Mouse (Mus musculus) kidney, postnatal 0 days (tissue): ENCODE measurements around the gene Med25. TPM values are rescaled to one million over a fixed set of nuclear protein-coding genes. Genes with fewer than 3 reads are reported as not detected.

Source experiments
- ATAC-seq: fragments of 200-750 bp; cut with Nextera tagmentation; replicated peaks from 2 replicates; pipeline ENCODE4 v1.8.0; 2017; ENCODE audit warnings: low read depth, moderate number of reproducible peaks, moderate TSS enrichment, moderate library complexity; ENCODE audit not compliant: low FRiP score
- DNase-seq: peaks from one replicate; pipeline ENCODE4 v3.0.0-alpha.2; 2016; ENCODE audit warnings: low spot score
- H3K27ac ChIP-seq: fragments of 300-500 bp; sonication (generic); 2 replicates; pipeline ENCODE4 v1.5.1; 2014; ENCODE audit warnings: mild to moderate bottlenecking
- H3K27me3 ChIP-seq: fragments of 300-500 bp; sonication (generic); 2 replicates; pipeline ENCODE4 v1.6.1; 2014; ENCODE audit warnings: low read length, mixed read lengths; ENCODE audit not compliant: insufficient read depth
- H3K36me3 ChIP-seq: fragments of 300-500 bp; sonication (generic); 2 replicates; pipeline ENCODE4 v1.6.1; 2014; ENCODE audit warnings: low read length, mixed read lengths; ENCODE audit not compliant: insufficient read depth
- H3K4me1 ChIP-seq: fragments of 300-500 bp; sonication (generic); replicated peaks from 2 replicates; pipeline ENCODE4 v1.6.1; 2014; ENCODE audit warnings: antibody characterized with exemption, low read length, mixed read lengths; ENCODE audit not compliant: insufficient read depth
- H3K4me2 ChIP-seq: fragments of 300-500 bp; sonication (generic); 2 replicates; pipeline ENCODE4 v1.6.1; 2014; ENCODE audit warnings: mild to moderate bottlenecking, low read length, moderate library complexity, mixed read lengths
- H3K4me3 ChIP-seq: fragments of 300-500 bp; sonication (generic); replicated peaks from 2 replicates; pipeline ENCODE4 v1.5.1; 2014; ENCODE audit warnings: low read depth, low read length
- H3K9ac ChIP-seq: fragments of 300-500 bp; sonication (generic); 2 replicates; pipeline ENCODE4 v1.6.1; 2014; ENCODE audit warnings: low read depth, low read length
- H3K9me3 ChIP-seq: fragments of 300-500 bp; sonication (generic); replicated peaks from 2 replicates; pipeline ENCODE4 v1.6.1; 2016; ENCODE audit warnings: low read length, inconsistent platforms, mixed read lengths
- CTCF ChIP-seq: IDR thresholded peaks from 2 replicates; pipeline ENCODE4 v1.5.1; 2016; ENCODE audit warnings: antibody characterized with exemption, low read depth, mild to moderate bottlenecking, moderate library complexity
- WGBS: fragments of 180-500 bp; shearing (Covaris S2); extraction: QIAGEN DNeasy Blood & Tissue Kit; methylation state at CpG from one replicate; pipeline ENCODE4 v1.1.7; 2014; 5-methylcytosine and 5-hydroxymethylcytosine counted together
- polyA plus RNA-seq: library from polyadenylated mRNA; unstranded; fragments of >200 nt; fragmentation: Nextera tagmentation; extraction: Ambion mirVana; gene quantifications from 2 replicates; pipeline ENCODE4 v1.2.1, GENCODE M21; 2015

Med25 gene
- polyA plus RNA-seq, 1 experiment from 2014 or later = 91.4 TPM

DNA sequence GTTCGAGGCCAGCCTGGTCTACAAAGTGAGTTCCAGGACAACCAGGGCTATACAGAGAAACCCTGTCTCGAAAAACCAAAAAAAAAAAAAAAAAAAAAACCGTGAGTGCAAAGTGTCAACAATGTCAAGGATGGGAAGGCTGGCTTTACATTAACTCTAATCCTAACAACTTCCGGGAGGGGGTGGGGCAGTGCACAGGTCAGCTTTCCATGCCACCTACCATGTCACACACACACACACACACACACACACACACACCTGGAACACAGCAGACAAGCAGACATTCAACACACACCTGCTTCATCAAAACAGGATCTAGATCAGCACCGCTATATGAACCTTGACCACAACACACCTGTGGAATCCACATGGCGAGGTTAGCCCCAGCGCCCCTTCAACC, 2.3 kb downstream of the Med25 start:
- H3K27ac ChIP-seq = 0 out of 2 replicates have a peak overlapping the region, but pooled peaks have one; percentile 25
- no peak overlapping the region for H3K9ac ChIP-seq
- DNase-seq = no peak
- peaks cover 14% of the 10 kb centered on the region for H3K4me1 ChIP-seq
- no peak for ATAC-seq
- H3K4me2 ChIP-seq = peak overlapping the region; percentile 84; the same call in 1 of the 2 replicates
- TF ChIP-seq CTCF = no peak
- H3K4me3 ChIP-seq = no peak overlapping the region
- H3K36me3 ChIP-seq = peaks cover 16% of the 10 kb centered on the region
- 81% methylated on average over 6 of the region's 7 CpGs for WGBS
- no peaks in the 10 kb centered on the region for H3K27me3 ChIP-seq
- no peaks in the 10 kb centered on the region for H3K9me3 ChIP-seq

DNA sequence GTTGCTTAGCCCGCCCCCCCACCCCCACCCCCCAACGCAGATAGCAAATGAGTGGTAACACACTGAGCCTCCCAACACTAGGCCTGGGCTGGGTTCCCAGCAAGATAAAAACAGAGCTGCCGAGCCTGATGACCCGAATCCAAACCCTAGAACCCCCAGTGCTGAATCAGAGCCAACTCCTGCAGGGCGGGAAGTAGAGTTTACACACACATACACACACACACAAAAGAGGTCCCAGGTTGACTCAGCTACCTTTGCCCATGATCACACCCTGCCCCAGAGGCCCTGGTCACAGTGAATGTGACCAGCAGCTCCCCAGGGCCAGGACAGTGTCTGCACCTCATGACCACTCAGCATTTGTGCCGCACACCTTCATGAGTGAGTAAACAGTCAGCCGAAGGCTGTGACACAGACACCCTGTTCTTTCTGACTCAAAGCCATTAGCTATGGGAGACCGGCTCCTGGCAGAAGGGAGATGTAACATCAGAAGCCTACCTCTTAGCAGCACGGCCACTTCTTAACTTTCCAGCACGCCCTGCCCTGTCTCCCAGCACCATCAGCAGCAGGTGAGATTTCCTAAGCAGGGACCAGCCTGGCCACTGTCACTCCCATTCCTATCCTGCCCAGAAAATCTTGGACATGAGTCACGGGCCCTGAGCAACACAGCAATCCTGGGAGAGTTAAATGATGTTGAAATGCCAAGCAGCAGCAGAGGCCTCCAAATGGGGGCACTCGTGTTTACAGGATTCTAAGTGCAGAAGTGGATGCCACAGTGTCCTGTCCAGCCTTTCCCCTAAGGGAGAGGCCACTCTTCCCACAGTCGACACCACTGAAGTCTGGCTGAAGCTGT, 4.0 kb downstream of the Med25 start:
- Histone ChIP-seq H3K9me3 (no peaks in the 10 kb centered on the region), H3K27me3 (no peaks in the 10 kb centered on the region), H3K4me1 (peaks cover 14% of the 10 kb centered on the region), H3K4me2 (no peak overlapping the region), H3K27ac (peak overlapping the region; percentile 13; the same call in 1 of the 2 replicates), H3K9ac (no peak overlapping the region), H3K4me3 (no peak overlapping the region), H3K36me3 (peaks cover 31% of the 10 kb centered on the region)
- ATAC-seq = no peak
- DNase-seq = no peak
- no peak for TF ChIP-seq CTCF
- 79% methylated on average over 13 of the region's 13 CpGs for WGBS

GRCm38 (mm10) chr7:44886964-44887363, 5.5 kb downstream of the Med25 start:
- H3K36me3 ChIP-seq = peaks cover 42% of the 10 kb centered on the region
- no peak for DNase-seq
- 82% methylated on average over 7 of the region's 7 CpGs for WGBS
- no peak overlapping the region for H3K27ac ChIP-seq
- peaks cover 14% of the 10 kb centered on the region for H3K4me1 ChIP-seq
- TF ChIP-seq CTCF = no peak
- no peak overlapping the region for H3K4me2 ChIP-seq
- no peak overlapping the region for H3K4me3 ChIP-seq
- H3K9ac ChIP-seq = no peak overlapping the region
- H3K27me3 ChIP-seq = no peaks in the 10 kb centered on the region
- H3K9me3 ChIP-seq = no peaks in the 10 kb centered on the region
- ATAC-seq = no peak

DNA sequence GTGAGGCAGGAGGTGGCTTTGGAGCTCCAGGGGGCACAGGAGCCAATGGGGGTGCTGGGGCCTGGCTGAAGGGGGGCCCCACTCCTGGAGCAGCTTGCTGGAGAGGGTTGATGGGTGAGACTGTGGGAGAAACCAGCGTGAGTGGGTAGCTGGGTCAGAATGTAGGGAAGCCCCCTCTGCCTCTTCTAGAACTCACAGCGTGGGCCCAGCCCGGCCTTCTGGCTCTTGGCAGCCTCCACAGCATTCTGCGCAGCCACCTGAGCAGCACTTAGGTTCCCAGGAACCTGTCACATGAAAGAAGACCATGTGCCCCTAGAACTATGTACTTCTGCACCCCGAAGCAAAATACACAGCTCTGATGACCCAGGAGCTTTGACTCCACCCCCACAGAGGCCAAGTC, 7.9 kb downstream of the Med25 start:
- Histone ChIP-seq H3K27ac (no peak overlapping the region), H3K36me3 (peaks cover 62% of the 10 kb centered on the region), H3K9me3 (no peaks in the 10 kb centered on the region), H3K4me3 (no peak overlapping the region), H3K9ac (no peak overlapping the region), H3K4me2 (no peak overlapping the region), H3K4me1 (no peaks in the 10 kb centered on the region; the same call in 1 of the 2 replicates), H3K27me3 (no peaks in the 10 kb centered on the region)
- no peak for DNase-seq
- no peak for TF ChIP-seq CTCF
- WGBS = 95% methylated on average over 5 of the region's 5 CpGs
- ATAC-seq = no peak

GRCm38 (mm10) chr7:44883036-44883435, 9.5 kb downstream of the Med25 start:
- WGBS = 95% methylated on average over 3 of the region's 3 CpGs
- H3K4me1 ChIP-seq = no peaks in the 10 kb centered on the region
- no peaks in the 10 kb centered on the region for H3K9me3 ChIP-seq
- TF ChIP-seq CTCF = no peak
- no peak overlapping the region for H3K4me2 ChIP-seq
- H3K9ac ChIP-seq = no peak overlapping the region
- H3K27me3 ChIP-seq = no peaks in the 10 kb centered on the region
- DNase-seq = no peak
- no peak overlapping the region for H3K27ac ChIP-seq
- no peak overlapping the region for H3K4me3 ChIP-seq
- H3K36me3 ChIP-seq = peaks cover 68% of the 10 kb centered on the region
- ATAC-seq = no peak

DNA sequence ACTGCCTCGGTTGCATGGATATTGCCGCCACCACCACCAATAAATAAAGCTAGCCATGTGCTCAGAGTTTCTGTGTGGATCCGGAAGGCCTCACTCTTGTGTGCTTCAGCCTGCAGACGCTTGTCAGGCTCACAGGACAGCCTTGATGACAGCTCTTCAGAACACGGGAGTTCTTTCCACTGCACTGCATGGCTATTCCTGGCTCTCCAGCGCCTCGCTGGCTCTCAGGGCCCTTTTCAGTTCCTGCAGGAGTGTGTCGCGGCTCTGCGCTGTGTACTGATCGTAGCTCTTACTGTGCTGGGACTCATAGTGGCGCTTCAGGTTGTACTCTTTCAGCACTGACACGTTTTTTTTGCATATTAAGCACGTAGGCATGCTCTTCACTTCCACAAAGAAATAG, 14.7 kb downstream of the Med25 start:
- no peak overlapping the region for H3K4me2 ChIP-seq
- H3K9me3 ChIP-seq = no peaks in the 10 kb centered on the region
- WGBS = 85% methylated on average over 14 of the region's 14 CpGs
- ATAC-seq (no peak), DNase-seq (no peak)
- no peak overlapping the region for H3K9ac ChIP-seq
- no peak overlapping the region for H3K4me3 ChIP-seq
- peaks cover 50% of the 10 kb centered on the region for H3K36me3 ChIP-seq
- no peaks in the 10 kb centered on the region for H3K27me3 ChIP-seq
- no peak for TF ChIP-seq CTCF
- H3K4me1 ChIP-seq = no peaks in the 10 kb centered on the region
- no peak overlapping the region for H3K27ac ChIP-seq
